Mouse (Mus musculus) ES-Bruce4 (cell line): Measurements from ENCODE around the gene Cdh23.

Source experiments
- CTCF ChIP-seq: IDR thresholded peaks from one replicate; pipeline ENCODE4 v1.8.1; 2011; ENCODE audit warnings: low read depth, low read length
- POLR2A ChIP-seq: IDR thresholded peaks from one replicate; pipeline ENCODE4 v1.8.1; 2011; ENCODE audit warnings: low read length; ENCODE audit not compliant: insufficient read depth

DNA sequence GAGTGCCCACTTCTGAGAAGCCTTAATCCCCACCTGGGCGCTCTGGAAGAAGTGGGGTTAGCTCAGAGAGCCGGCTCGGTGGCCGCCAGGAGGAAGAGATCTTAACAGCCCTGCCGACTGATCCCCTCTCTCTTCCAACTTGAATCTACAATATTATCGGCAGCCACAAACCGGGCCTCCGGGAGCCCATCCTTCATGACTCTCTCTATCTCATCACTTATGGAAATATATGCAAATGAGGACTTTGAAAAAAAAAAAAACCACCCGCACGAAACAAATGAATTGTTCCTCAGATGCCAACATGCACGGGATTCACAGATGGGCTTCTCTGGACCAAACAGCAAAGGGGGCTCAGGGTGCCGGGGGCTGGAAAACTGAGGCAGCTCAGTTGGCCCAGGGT lies 25.4 kb upstream of the Cdh23 start:
- TF ChIP-seq CTCF (no peak), POLR2A (no peak)
